Mouse (Mus musculus) midbrain, embryonic 10.5 days (tissue): ENCODE measurements around the gene Rflnb. TPM values are rescaled to one million over a fixed set of nuclear protein-coding genes. Genes with fewer than 3 reads are reported as not detected.
A peak's percentile ranks its signal among the peaks of the same experiment; 100 is the strongest.
"Not testable (repeated sequence)": the region's sequence is repeated elsewhere in the genome, so short reads cannot be mapped to it uniquely, and the experiment has no call there.

Source experiments
- DNase-seq: peaks from one replicate; pipeline ENCODE4 v3.0.0-alpha.2; 2017; ENCODE audit warnings: low spot score
- H3K27ac ChIP-seq: fragments of 300-500 bp; sonication (generic); replicated peaks from 2 replicates; pipeline ENCODE4 v1.5.1; 2016; ENCODE audit warnings: mild to moderate bottlenecking
- H3K27me3 ChIP-seq: fragments of 300-500 bp; sonication (generic); 2 replicates; pipeline ENCODE4 v1.6.1; 2016; ENCODE audit warnings: low read depth, mild to moderate bottlenecking; ENCODE audit not compliant: poor library complexity, severe bottlenecking
- H3K36me3 ChIP-seq: fragments of 300-500 bp; sonication (generic); 2 replicates; pipeline ENCODE4 v1.6.1; 2016; ENCODE audit warnings: mild to moderate bottlenecking, moderate library complexity
- H3K4me1 ChIP-seq: fragments of 300-500 bp; sonication (generic); 2 replicates; pipeline ENCODE4 v1.6.1; 2016
- H3K4me3 ChIP-seq: fragments of 300-500 bp; sonication (generic); 2 replicates; pipeline ENCODE4 v1.5.1; 2016; ENCODE audit warnings: mild to moderate bottlenecking, moderate library complexity
- H3K9me3 ChIP-seq: fragments of 300-500 bp; sonication (generic); replicated peaks from 2 replicates; pipeline ENCODE4 v1.6.1; 2016; ENCODE audit warnings: mild to moderate bottlenecking
- WGBS: fragments of 180-500 bp; shearing (Covaris S2); methylation state at CpG from one replicate; pipeline ENCODE4 v1.1.7; 2016; 5-methylcytosine and 5-hydroxymethylcytosine counted together
- polyA plus RNA-seq: library from polyadenylated mRNA; unstranded; fragments of >200 nt; fragmentation: Nextera tagmentation; extraction: Ambion mirVana; gene quantifications from 2 replicates; pipeline ENCODE4 v1.2.1, GENCODE M21; 2016

The Rflnb gene
- polyA plus RNA-seq, 1 experiment from 2014 or later = 16.5 TPM

DNA sequence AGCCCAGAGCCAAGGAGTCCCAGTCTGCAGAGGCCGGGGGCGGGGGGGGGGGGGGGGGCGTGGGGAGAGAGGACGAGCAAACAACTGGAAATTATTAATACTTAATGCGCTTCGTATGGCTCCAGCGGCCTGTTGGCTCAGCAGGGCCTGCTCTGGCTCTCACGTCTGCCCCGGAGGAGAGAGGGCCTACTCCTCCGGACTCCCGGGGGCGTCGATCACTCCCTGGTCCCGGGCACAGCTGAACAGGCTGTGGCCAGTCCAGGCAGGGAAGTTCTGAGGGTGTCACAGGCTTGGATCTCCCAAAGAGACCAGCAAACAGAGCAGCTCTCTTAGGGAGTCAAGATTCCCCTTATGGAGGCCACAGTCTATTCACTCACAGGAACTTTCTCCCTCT lies 487 bp upstream of the Rflnb start:
- Histone ChIP-seq H3K27me3 (peaks cover 40% of the 10 kb centered on the region), H3K4me3 (peak overlapping the region; percentile 77), H3K4me1 (peaks cover 48% of the 10 kb centered on the region), H3K27ac (peak overlapping the region; percentile 90), H3K9me3 (no peaks in the 10 kb centered on the region), H3K36me3 (peaks cover 7% of the 10 kb centered on the region; the same call in 1 of the 2 replicates)
- DNase-seq = no peak
- WGBS = 3% methylated on average over 11 of the region's 14 CpGs

DNA sequence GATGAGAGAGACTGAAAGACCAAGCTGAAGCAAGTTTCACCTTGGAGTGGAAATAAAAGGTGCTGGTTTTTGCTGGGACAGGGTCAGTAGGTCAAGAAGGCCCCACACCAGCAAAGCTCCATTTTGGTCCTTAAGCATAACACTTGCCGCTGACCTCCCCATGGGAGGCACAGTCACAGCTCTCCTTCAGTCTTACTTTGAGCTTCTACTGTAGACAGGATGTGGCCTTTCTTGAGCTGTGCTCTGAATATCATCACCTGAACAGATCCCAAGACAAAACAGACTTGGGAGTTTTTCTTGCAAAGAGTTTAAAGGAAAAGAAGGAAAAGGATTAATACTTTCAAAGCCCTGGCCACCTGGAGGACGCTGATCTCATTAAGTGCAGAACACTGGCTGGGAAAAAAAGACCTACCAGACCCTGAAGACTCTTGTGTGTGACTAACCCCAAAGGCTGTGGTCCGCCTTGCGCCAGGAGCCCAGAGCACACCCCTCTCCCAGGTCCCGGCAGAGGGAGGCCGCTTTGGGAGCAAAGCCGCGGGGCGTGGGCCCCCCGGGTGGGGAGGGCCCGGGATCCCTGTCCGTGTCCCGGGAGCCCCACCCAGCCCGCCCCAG lies 949 bp downstream of the Rflnb start:
- WGBS = 3% methylated on average over 14 of the region's 14 CpGs
- H3K4me1 ChIP-seq = peaks cover 48% of the 10 kb centered on the region
- H3K36me3 ChIP-seq = peaks cover 7% of the 10 kb centered on the region; the same call in 1 of the 2 replicates
- no peaks in the 10 kb centered on the region for H3K9me3 ChIP-seq
- peak overlapping the region; percentile 90 for H3K27ac ChIP-seq
- no peak for DNase-seq
- peaks cover 40% of the 10 kb centered on the region for H3K27me3 ChIP-seq
- peak overlapping the region; percentile 77 for H3K4me3 ChIP-seq

DNA sequence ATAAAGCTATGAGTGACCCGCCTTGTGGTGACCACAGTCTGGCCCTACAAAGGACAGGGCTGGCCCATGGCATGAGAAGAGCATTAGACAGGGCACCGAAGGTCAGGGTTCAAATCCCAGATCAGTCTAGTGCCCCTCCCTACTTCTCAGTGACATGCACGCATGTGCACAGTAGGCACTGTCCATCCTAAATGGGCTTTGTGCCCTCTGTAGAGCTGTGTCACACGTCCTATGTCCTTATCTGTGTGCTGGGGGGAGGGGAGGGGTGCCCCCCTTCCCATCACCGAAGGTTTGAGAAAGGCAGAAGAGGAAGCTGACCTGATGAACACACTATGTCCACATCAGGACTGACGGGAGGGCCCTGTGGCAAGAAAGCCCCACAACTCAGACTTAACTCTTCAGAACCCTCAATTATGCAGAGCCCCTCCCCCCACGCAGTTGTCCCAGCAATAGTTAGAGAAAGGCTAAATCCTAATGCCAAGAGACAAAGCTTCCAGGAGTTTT lies 2.5 kb downstream of the Rflnb start:
- no peak overlapping the region for H3K27ac ChIP-seq
- H3K4me1 ChIP-seq = peaks cover 43% of the 10 kb centered on the region
- H3K9me3 ChIP-seq = no peaks in the 10 kb centered on the region
- no peak for DNase-seq
- H3K4me3 ChIP-seq = peak overlapping the region; percentile 14; the same call in 1 of the 2 replicates
- H3K27me3 ChIP-seq = peaks cover 32% of the 10 kb centered on the region
- 49% methylated on average over 7 of the region's 7 CpGs for WGBS
- H3K36me3 ChIP-seq = peaks cover 10% of the 10 kb centered on the region; the same call in 1 of the 2 replicates

DNA sequence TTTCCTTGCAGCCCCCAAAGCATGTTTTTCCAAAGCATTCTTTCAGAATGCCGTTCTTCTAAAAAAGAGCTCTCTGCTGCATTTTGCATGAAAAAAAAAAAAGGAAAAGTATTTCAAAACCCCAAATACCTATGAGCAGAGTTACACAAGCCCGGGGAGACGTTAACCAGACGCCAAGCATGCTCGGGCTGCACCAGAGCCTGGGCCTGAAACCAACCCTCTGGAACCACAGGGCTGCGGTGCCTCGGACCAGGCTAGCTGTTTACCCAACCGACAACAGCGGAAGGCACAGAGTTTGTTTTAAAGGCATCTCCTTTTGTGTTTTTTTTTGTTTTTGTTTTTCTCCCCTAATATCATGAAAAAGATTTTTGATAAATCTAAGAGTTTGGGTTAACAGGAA lies 6.7 kb downstream of the Rflnb start:
- Histone ChIP-seq H3K9me3 (no peaks in the 10 kb centered on the region), H3K27ac (no peak overlapping the region), H3K4me3 (no peak overlapping the region), H3K36me3 (peaks cover 10% of the 10 kb centered on the region; the same call in 1 of the 2 replicates), H3K27me3 (peaks cover 5% of the 10 kb centered on the region), H3K4me1 (peaks cover 16% of the 10 kb centered on the region)
- WGBS = 83% methylated on average over 9 of the region's 9 CpGs
- DNase-seq = no peak

DNA sequence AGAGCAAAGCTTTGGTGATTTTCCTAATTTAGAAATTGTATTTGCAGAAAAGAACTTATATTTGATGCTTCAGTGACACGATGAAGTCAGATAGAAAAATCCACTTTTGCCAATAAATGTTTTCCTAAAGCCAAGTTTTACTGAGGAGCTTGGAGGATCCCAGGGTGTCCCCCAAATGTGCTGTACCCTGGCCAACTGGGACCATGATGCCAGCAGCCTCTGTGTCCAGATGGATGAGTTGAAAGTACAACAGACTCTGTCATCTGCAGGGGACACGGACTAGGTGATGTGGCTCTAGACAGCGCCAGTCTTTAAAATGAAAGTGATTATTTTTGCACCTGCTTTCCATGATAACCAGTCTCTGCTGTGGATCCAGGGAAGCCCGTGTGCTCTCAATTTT lies 7.7 kb downstream of the Rflnb start:
- 89% methylated on average over 4 of the region's 4 CpGs for WGBS
- Histone ChIP-seq H3K4me1 (peaks cover 6% of the 10 kb centered on the region), H3K4me3 (no peak overlapping the region), H3K27ac (no peak overlapping the region), H3K36me3 (peaks cover 10% of the 10 kb centered on the region; the same call in 1 of the 2 replicates), H3K27me3 (no peaks in the 10 kb centered on the region), H3K9me3 (no peaks in the 10 kb centered on the region)
- no peak for DNase-seq

DNA sequence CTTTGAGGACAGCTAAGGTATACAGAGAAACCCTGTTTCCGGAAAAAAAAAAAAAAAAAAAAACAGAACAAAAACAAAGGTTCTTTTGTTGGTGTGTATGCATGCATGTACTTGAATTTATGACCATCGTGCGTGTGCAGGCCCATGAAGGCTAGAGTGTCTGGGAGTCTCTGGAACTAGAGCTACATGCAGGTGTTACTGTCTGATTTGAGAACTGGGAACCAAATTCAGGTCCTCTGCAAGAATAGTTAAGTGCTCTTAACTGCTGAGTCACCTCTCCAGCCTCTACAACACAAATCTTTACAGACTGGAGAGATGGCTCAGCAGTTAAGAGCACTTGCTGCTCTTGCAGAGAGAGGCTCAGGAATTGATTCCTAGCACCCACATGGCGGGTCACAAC lies 11.8 kb downstream of the Rflnb start:
- Histone ChIP-seq H3K36me3 (0 out of 2 replicates have a peak, but pooled peaks cover 2% of the 10 kb centered on the region), H3K27ac (no peak overlapping the region), H3K4me1 (no peaks in the 10 kb centered on the region), H3K27me3 (no peaks in the 10 kb centered on the region), H3K4me3 (no peak overlapping the region), H3K9me3 (no peaks in the 10 kb centered on the region)
- no peak for DNase-seq
- WGBS = 87% methylated on average over 4 of the region's 4 CpGs

DNA sequence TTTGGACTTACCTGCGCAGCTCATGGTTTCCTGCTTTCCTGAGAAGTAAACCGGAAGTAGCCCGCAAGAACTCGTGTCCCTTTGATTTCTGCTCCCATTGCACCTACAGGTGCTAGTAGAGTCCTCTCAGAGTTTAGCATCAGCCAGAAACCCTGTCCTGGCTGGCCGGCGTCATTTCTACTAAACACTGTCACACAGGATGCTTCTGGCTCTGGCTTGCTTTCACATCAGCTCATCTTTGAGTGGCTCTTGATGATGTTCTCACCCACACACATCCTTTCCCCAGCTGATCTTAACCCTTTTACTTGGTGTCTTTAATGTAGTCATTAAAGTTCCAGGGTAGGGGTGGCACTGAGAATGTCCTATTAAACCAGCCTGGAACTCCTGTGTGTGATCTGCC lies 12.3 kb downstream of the Rflnb start:
- Histone ChIP-seq H3K36me3 (0 out of 2 replicates have a peak, but pooled peaks cover 1% of the 10 kb centered on the region), H3K9me3 (no peaks in the 10 kb centered on the region), H3K4me1 (no peaks in the 10 kb centered on the region), H3K27me3 (no peaks in the 10 kb centered on the region), H3K27ac (no peak overlapping the region), H3K4me3 (no peak overlapping the region)
- WGBS = 86% methylated on average over 6 of the region's 6 CpGs
- DNase-seq = no peak

DNA sequence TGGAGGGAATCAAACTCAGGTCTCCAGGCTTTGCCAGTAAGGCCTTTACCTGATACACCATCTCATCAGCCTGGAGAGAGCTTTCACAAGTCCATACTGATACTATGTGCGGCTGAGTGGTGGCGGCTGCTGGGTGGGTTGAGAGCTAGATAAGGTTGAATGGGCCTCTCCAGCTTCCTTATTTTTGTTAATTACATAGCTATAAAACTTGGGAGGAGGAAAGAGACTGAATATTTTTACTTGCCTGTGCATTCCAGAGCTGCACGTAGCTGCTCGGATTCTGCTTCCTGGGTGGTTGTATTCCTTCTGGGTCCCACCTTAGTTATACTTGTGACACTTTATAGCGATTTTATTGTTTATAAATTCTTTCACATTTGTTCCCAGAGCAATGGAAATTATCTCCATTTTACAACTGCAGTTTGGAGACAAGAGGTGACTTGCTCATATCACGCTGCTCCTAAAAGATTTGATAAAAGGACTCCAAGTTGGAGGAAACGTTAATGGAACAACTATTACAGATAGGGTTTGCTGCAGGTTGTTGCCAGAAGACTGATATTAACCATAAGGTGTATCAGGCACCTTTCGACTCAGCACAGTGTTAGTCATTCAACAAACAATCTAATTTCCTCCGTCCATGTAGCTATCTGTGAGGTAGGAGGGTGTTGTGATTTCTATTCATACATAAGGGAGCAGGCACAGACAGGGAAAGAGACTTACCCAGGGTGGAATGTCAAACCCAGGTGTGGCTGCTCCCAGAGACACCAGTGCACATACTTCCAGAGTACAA lies 16.6 kb downstream of the Rflnb start:
- WGBS = 88% methylated on average over 9 of the region's 9 CpGs
- H3K36me3 ChIP-seq = no peaks in the 10 kb centered on the region
- no peaks in the 10 kb centered on the region for H3K4me1 ChIP-seq
- DNase-seq = no peak
- no peaks in the 10 kb centered on the region for H3K9me3 ChIP-seq
- no peak overlapping the region for H3K27ac ChIP-seq
- H3K4me3 ChIP-seq = no peak overlapping the region
- H3K27me3 ChIP-seq = no peaks in the 10 kb centered on the region

DNA sequence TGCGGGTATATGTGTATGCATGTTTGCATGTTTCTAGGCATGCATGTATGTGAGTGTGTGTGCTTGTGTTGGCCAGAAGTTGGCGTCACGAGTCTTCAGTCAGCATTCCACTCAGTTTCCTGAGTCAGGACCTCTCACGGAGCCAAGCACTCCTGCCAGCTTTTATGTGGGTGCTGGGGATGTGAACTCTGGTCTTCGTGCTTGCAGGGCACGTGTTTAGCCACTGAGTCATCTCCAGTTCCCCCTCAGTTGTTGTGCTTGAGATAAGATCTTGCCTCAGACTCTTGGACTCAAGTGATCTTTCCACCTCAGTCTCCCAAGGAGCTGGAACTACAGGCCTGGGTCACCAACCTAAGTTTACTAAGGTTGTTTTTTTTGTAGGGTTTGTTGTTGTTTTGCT lies 18.5 kb downstream of the Rflnb start:
- 85% methylated on average over 6 of the region's 6 CpGs for WGBS

DNA sequence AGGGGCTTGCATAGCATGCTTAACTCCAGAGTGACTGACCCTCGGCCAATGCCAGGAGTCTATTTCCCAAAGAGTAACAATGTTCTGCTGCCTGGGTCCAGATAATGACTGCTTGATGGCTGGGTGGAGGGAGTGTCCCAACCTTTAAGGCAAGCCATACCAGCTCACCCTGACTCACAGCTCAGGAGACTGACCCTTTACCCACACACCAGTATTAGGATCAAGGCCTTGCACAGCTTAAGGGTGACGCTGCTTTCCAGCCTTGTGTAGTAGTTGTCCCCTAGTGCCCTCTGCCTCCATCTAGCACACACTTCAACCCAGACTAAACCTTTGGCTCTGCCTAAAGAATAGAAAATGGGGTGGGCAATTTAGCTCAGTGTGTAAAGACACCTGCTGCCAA lies 19.4 kb downstream of the Rflnb start:
- Histone ChIP-seq H3K27me3 (no peaks in the 10 kb centered on the region; the same call in 1 of the 2 replicates), H3K36me3 (no peaks in the 10 kb centered on the region), H3K27ac (no peak overlapping the region), H3K9me3 (no peaks in the 10 kb centered on the region), H3K4me1 (no peaks in the 10 kb centered on the region), H3K4me3 (no peak overlapping the region)
- 88% methylated on average over 2 of the region's 2 CpGs for WGBS
- no peak for DNase-seq

More for the DNA sequence above, 18.5 kb downstream of the Rflnb start:
- H3K36me3 ChIP-seq = no peaks in the 10 kb centered on the region
- H3K9me3 ChIP-seq = no peaks in the 10 kb centered on the region
- DNase-seq = no peak
- H3K27ac ChIP-seq = no peak overlapping the region
- no peaks in the 10 kb centered on the region for H3K27me3 ChIP-seq
- no peak overlapping the region for H3K4me3 ChIP-seq
- H3K4me1 ChIP-seq = no peaks in the 10 kb centered on the region

DNA sequence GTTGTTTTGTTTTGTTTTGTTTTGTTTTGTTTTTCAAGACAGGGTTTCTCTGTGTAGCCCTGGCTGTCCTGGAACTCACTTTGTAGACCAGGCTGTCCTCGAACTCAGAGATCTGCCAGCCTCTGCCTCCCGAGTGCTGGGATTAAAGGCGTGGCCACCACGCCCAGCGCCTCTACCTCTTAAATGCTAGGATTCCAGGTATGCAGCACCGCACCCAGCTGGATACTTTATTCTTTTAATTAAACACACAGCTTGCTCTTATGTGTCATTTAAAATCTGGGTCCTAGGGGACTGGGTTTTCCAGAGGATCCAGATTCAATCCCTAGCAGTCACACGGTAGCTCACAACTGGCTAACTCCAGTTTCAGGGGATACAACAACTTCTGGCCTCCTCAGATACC lies 23.3 kb downstream of the Rflnb start:
- DNase-seq, H3K27ac ChIP-seq, H3K4me3 ChIP-seq, H3K36me3 ChIP-seq, H3K9me3 ChIP-seq, H3K4me1 ChIP-seq: not testable (repeated sequence)
- WGBS = 92% methylated on average over 7 of the region's 7 CpGs
- H3K27me3 ChIP-seq = peaks cover 29% of the 10 kb centered on the region

DNA sequence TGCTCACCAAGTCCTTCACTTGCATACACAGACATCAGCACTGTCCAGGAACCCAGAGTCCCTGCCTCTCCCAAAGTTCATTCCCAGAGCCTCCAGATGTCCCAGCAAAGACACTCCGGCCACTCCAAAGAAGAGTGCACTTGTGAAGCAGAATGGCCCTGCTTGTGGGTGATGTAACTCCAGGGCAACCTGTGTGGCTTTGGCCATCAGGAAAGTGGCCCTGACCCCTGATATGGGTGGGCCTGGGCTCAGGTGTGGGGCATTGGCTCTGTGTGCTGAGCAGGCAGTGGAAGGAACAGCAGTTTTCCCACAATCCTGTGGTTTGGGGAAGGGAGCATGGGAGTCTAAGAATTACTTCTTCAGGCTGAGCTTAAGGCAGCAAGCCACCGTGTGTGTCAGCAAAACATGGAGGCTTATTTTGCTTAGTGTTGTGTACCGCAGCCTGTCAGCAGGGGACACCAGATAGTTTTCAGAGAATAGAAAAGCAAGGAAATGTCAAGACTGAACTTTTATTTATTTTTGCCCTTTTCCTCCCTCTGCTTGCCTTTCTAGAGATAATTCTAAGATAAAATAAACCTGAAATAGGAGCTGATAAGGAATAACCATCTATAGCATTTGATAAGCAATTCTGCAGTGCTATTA lies 26.2 kb downstream of the Rflnb start:
- Histone ChIP-seq H3K4me1 (peaks cover 8% of the 10 kb centered on the region), H3K36me3 (no peaks in the 10 kb centered on the region), H3K9me3 (no peaks in the 10 kb centered on the region), H3K27me3 (peaks cover 34% of the 10 kb centered on the region), H3K4me3 (no peak overlapping the region), H3K27ac (no peak overlapping the region)
- DNase-seq = no peak
- WGBS = 69% methylated on average over 3 of the region's 3 CpGs

DNA sequence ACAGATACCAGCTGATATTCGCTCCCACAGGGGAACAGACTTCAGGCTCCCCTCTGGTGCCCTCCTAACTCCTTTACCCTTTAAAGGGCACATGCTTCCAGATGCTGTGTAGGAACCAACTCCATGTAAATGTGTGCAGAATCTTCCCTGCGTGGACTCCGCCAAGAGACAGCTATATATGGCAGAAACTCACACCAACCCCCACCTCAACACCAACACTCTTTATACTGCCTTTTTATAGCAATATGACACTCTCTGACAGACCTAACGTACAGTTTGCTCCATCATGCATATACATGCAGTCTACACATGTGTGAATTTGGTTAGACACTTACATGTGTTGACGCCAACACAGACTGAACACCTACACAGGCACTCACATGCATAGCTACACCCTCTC lies 26.9 kb downstream of the Rflnb start:
- Histone ChIP-seq H3K27me3 (peaks cover 34% of the 10 kb centered on the region), H3K4me1 (peaks cover 8% of the 10 kb centered on the region), H3K27ac (no peak overlapping the region), H3K36me3 (no peaks in the 10 kb centered on the region), H3K9me3 (no peaks in the 10 kb centered on the region), H3K4me3 (no peak overlapping the region)
- DNase-seq = no peak
- WGBS = 91% methylated on average over 5 of the region's 5 CpGs
